Mouse (Mus musculus): ENCODE measurements around the gene Cth. TPM values are rescaled to one million over a fixed set of nuclear protein-coding genes. Genes with fewer than 3 reads are reported as not detected.

Gene Cth
- polyA plus RNA-seq (2017; shearing (Covaris generic)), result not detected

GRCm38 (mm10) chr3:157924692-157925328 is at the start of gene Cth:
Gene Cth (minus strand): TSS chr3:157925077.

GRCm38 (mm10) chr3:157946843-157947358 is 22.0 kb upstream of the Cth start, which contains the start of gene Ankrd13c:
Gene Ankrd13c (plus strand): TSS chr3:157947239.

Other genes with a start within 250 kb of the Cth start
- 62.2 TPM for gene Ankrd13c, start 22.2 kb upstream of the Cth start, polyA plus RNA-seq (2017; shearing (Covaris generic))
- gene Srsf11, start 111.6 kb upstream of the Cth start, polyA plus RNA-seq (2017; shearing (Covaris generic)), result 419 TPM
- gene Lrrc40, start 111.6 kb upstream of the Cth start, polyA plus RNA-seq (2017; shearing (Covaris generic)), result 21.0 TPM

Measured in effector memory CD4-positive, alpha-beta T cell, adult 5 months (primary cell).